Mouse (Mus musculus): ENCODE results near the gene Tubd1.

Tubd1 gene

DNA sequence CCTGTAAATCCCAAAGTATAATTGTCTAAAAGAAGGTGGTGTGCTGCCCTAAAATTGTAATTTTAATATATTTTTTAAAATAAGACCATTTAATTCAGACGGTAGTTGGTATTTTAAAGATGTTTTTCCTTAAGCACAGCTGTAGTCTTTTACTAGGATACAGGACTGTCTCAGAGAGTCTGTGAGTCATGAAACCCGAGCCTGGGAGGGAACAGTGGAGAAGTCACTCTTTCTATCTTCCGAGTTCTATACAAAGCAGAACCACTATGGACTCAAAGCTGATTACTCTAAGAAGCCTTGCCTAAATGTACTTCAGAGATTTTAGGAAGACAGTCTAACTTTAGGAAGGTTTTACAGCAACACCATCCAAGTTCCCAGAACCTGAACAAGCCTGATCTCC is 57.3 kb downstream of the Tubd1 start:
- no peak for DNase-seq

DNA sequence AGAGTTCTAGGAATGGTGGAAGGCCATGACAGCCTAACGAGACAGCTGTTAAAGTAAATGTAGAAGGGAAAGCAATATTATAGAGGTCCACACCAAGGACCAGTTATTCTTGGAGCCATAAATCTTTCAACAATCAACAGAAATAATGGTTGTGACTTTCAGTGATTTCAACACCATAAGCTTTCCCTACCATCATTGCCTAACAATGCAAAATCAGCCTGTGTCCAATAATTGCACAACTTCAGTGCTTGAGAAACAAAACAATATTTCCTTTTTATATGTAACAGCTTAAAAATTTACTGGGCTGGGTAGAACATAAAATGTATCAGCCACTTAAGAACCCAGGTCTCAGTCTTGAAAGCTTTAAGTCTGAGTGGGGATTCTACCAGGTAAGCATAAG is 58.9 kb downstream of the Tubd1 start:
- no peak for DNase-seq

DNA sequence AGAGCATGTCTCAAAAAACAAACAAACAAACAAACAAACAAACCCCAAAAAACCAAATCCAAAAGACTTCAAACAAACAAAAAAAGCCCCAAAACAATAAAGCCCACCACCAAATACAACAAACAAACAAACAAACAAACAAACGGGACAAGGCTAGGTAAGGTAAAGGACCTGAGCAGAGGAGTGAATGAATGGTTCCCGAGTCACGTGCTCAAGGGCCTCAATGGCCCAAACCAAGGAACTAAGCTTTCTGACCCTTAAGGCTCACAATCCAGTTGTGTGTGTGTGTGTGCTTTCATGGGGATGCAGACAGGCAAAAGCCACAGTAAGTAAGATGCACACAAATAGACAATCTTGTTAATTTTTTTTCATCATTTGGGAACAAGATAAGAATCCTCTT is 59.5 kb downstream of the Tubd1 start:
- DNase-seq, result no peak

DNA sequence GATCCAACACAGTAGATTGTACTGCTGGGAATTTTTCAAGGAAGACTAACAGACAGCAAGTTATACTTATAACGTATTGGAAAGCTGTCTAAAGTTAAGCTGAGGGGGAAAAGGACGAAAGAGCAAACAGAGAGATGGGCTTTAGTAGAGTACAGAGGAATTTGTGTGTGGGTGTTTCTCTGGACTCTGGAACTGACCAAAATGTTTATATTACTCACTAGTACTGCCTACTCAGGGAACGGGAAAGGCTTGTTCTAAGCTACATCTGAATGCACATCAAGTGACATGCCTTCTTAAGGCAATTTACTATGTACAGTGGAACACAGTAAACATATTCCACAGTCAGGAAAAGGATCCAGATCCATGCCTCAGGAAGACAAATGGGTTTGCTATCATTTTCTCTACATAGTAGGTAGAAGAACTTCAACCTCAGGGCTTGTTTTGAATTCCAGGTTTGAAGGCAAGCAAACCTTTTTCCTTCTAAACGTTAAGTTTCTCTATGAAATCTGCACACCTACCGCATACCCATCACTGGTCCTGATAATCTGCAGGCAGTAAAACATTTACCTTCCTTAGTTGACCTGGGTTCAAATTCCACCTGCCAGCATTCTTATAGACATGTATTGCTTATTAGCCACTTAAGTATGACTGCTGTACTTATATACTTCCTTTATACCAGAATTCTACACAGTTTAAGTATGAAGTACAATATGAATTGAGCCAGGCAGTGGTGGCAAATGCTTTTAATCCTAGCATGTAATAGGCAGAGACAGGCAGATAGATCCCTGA is 60.1 kb downstream of the Tubd1 start:
- no peak for DNase-seq

DNA sequence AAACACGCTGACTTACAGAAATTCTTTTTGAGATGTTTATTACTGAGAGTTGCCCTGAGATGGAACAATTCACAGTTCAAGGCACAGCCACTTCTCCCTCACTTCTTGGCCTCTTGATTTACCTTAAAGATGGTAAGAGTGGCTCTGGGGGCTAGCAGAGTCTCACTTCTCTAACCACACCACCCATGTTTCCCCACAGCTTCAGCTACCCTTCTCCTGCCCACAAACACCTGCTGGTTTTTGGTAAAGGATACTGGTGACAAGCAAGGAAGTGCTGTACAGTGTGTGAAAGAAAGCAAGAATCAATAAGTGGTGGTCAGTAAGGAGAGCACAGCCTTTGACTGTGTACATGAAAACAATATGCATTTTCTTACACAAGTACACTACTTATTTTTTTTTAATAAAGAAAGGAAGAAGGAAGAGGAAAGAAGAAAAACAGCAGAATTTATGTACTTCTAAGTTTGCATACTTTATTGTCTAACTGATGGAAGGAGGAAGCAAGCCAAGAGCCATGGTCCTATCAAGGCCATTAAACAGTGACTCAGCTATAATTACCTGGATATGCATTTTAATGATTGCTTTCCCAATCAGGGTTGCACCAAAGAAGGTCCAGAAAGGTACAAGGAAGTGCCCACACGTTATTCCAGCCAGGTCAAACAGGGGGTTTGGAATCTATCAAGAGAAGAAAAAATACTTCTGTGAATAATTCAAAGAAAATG is 62.0 kb downstream of the Tubd1 start:
- no peak for DNase-seq

DNA sequence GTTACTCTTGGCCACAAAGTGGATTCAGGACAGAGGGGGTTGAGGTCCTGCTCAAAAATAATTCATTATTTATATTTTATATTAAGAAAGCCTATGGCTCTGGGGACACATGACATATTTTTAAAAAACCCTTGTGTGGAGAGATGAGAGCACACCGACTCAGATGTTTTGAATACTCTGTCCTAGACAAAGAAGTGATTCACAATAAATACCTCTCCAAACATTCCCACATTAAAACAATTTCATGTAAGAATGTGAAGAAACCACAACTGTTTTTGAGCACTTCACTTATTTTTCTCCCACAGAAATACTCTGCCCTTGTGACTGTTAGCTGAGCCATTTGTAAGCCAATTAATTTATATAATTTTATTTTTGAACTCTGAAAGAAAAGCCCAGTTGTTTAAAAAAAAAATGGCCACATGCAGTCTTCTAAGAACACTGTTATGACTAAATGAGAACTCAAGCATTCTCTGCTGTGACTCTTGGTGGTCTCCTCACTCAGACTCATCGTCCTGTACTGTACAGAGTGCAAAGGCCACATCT is 63.1 kb downstream of the Tubd1 start:
- no peak for DNase-seq

GRCm38 (mm10) chr11:86610239-86610638 is 65.4 kb downstream of the Tubd1 start:
- DNase-seq, result no peak

DNA sequence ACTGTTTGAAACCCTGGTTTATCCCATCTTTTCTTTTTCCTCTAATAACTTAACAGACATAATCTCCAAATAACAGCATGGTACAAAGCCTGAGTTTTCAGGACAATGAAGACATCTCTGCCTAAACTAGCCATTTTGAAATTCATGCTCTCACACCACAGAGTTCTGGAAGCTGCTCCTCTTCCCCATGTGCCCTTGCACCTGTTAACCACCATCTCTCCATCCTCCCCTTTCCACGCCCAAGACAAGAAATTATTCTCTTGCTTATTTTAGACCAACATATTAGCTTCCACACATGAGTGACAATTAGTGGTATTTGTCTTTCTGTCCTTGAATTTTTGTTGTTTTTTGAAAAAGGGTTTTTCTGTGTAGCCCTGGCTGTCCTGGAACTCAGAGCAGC is 67.2 kb downstream of the Tubd1 start:
- no peak for DNase-seq

DNA sequence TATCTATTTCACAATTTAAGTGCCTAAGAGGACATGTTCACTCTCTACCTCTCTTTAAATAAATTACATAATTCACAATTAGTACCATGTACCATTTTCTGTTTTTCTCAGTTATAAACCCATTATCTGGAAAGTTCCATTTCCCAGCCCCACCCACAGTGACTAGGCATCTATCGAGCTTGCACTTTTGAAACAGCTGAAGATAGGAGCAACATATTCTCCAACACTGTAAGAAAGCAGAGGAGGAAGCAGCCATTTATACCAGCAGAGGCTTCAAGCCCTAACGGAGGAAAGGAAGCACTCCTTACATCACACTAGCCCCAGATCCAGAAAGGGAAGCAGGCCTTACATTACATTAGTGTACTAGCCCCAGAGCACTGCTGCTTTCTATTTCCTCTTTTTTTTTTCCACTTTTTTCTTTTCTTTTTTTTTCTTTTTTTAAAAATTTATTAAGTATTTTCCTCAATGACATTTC is 69.3 kb downstream of the Tubd1 start:
- DNase-seq, result no peak

GRCm38 (mm10) chr11:86614607-86615006 is 69.8 kb downstream of the Tubd1 start:
- DNase-seq, result no peak

Measured in right cerebral cortex, postnatal 14 days (tissue).